Mouse (Mus musculus): ENCODE measurements around the gene Nod2. TPM values are rescaled to one million over a fixed set of nuclear protein-coding genes. Genes with fewer than 3 reads are reported as not detected.
A peak's percentile ranks its signal among the peaks of the same experiment; 100 is the strongest.

The Nod2 gene
- total and polyA plus RNA-seq, 3 experiments: 1.1 to 1.9 (median 1.5) TPM

DNA sequence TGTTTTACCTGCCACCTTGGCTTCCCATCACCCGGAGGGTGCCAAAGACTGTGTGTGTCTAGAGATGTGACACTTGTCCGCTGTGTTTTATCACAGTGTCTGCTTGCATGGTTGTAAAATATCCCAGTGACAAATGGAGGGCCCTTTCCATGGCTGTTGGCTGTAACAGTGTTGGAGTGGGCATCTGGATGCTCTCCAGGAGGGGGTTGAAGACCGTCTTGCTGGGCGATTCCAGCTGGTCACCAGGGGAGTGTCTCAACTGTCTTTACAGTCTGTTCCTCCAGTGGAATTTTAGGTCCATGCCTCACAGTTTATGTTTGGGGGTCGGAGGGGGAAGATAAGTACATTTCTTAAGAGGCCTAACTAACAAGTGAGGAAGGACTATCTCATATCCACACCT lies 26.2 kb upstream of the Nod2 start:
- intact Hi-C loops (cut with DNase I): loop anchor here (2.0 kb wide), 3 partner anchors 92 to 354 kb away; partner anchors contain the start of gene Brd7
- H3K27me3 ChIP-seq (ENCODE audit: control insufficient read depth, insufficient read depth, low read length): no peaks in the 10 kb centered on the region

DNA sequence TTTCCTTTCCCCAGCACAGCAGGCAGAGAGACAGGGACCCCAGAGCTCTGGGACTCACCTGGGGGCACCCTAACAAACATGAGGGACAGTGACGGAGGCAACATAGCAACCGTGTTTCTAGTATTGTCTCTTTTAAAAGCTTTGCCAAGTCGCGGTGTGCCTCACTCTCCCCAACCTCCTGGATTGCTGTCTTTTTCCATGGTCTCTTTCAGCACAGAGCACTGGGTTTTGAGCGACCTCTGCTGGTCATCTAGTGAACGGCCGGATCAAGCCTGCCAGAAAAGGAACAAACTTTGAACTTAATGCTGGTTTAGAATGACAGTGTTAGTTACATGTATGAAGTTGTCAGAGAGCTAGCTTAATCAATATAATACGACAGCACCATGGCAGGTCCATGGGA lies 25.7 kb upstream of the Nod2 start:
- H3K27me3 ChIP-seq (ENCODE audit: control insufficient read depth, insufficient read depth, low read length): no peaks in the 10 kb centered on the region
- H3K9ac ChIP-seq (ENCODE audit: low read depth, low read length): no peak overlapping the region

More for the DNA sequence above, 26.2 kb upstream of the Nod2 start:
- DNase-seq: no peak
- H3K27ac ChIP-seq: no peak overlapping the region
- H3K36me3 ChIP-seq (ENCODE audit: control insufficient read depth, insufficient read depth, low read length): no peaks in the 10 kb centered on the region
- H3K79me2 ChIP-seq (replicated peaks; ENCODE audit: control insufficient read depth, insufficient read depth, low read length): no peaks in the 10 kb centered on the region
- TF ChIP-seq POLR2A (IDR thresholded peaks at IDR 0.05; ENCODE audit: insufficient read depth, low read depth, low read length) (no peak), EP300 (IDR thresholded peaks at IDR 0.05; ENCODE audit: insufficient read depth, low read depth, low read length) (no peak), CTCF (IDR thresholded peaks at IDR 0.05) (no peak)
- WGBS: 63% methylated on average over 5 of the region's 5 CpGs
- H3K9ac ChIP-seq (ENCODE audit: low read depth, low read length): no peak overlapping the region
- no peak overlapping the region for H3K4me3 ChIP-seq
- H3K4me1 ChIP-seq (ENCODE audit: control insufficient read depth, insufficient read depth, low read length): no peaks in the 10 kb centered on the region; the same call in 1 of the 2 replicates

DNA sequence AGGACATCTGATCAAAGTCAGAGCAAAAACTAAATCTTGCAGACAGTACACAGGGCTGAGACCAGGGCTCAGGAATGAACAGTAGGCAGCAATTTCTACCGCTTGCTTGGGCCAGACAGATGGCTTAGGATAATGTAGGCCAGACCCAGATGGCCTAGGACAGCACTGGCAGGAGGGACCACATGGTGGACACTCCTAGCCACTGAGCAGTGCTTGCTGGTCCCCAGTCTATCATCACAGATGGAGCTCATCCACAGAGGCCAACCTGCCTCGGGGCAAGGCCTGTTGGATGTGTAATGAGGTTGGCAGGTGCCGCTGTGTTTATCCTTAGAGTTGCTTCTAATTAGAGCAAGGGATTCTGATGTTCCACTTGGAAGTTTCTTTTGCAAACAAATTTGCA lies 23.8 kb upstream of the Nod2 start:
- Histone ChIP-seq H3K36me3 (ENCODE audit: control insufficient read depth, insufficient read depth, low read length) (no peaks in the 10 kb centered on the region), H3K4me1 (ENCODE audit: control insufficient read depth, insufficient read depth, low read length) (peaks cover under 1% of the 10 kb centered on the region; the same call in 1 of the 2 replicates), H3K9ac (ENCODE audit: low read depth, low read length) (no peak overlapping the region), H3K4me3 (no peak overlapping the region), H3K27me3 (ENCODE audit: control insufficient read depth, insufficient read depth, low read length) (no peaks in the 10 kb centered on the region), H3K27ac (no peak overlapping the region), H3K79me2 (replicated peaks; ENCODE audit: control insufficient read depth, insufficient read depth, low read length) (no peaks in the 10 kb centered on the region)
- intact Hi-C loops (cut with DNase I): no loop called here
- 86% methylated on average over 3 of the region's 3 CpGs for WGBS
- TF ChIP-seq CTCF (IDR thresholded peaks at IDR 0.05) (no peak), POLR2A (IDR thresholded peaks at IDR 0.05; ENCODE audit: insufficient read depth, low read depth, low read length) (no peak), EP300 (IDR thresholded peaks at IDR 0.05; ENCODE audit: insufficient read depth, low read depth, low read length) (no peak)
- DNase-seq: no peak

More for the DNA sequence above, 25.7 kb upstream of the Nod2 start:
- Histone ChIP-seq H3K27ac (no peak overlapping the region), H3K79me2 (replicated peaks; ENCODE audit: control insufficient read depth, insufficient read depth, low read length) (no peaks in the 10 kb centered on the region), H3K4me3 (no peak overlapping the region), H3K36me3 (ENCODE audit: control insufficient read depth, insufficient read depth, low read length) (no peaks in the 10 kb centered on the region), H3K4me1 (ENCODE audit: control insufficient read depth, insufficient read depth, low read length) (no peaks in the 10 kb centered on the region; the same call in 1 of the 2 replicates)
- peak; percentile 62 to 84 for DNase-seq
- WGBS: 1% methylated on average over 8 of the region's 8 CpGs
- TF ChIP-seq POLR2A (IDR thresholded peaks at IDR 0.05; ENCODE audit: insufficient read depth, low read depth, low read length) (no peak), EP300 (IDR thresholded peaks at IDR 0.05; ENCODE audit: insufficient read depth, low read depth, low read length) (peak; percentile 87), CTCF (IDR thresholded peaks at IDR 0.05) (peak; percentile 95)
- intact Hi-C loops (cut with DNase I): loop anchor here (2.0 kb wide), 3 partner anchors 93 to 355 kb away; partner anchors contain the start of gene Brd7

DNA sequence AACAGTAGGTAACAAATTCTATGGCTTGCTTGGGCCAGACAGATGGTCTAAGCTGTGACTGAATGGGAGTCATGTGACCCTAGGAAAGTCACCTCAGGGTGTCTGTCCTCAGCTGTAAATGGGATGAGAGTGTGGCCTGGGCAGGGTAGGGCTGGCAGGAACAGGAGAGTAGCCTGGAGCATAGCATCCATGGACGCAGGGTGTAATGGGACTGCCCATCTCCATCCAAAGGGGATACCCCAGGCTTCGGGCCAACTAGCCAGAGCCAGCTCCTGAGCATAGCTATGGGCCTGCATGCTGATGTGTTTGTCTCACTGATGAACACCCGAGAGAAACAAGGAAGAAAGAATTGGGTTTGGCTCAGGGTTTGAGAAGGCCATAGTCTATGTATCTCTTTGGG lies 22.8 kb upstream of the Nod2 start:
- Histone ChIP-seq H3K27ac (no peak overlapping the region), H3K79me2 (replicated peaks; ENCODE audit: control insufficient read depth, insufficient read depth, low read length) (no peaks in the 10 kb centered on the region), H3K4me3 (no peak overlapping the region), H3K27me3 (ENCODE audit: control insufficient read depth, insufficient read depth, low read length) (no peaks in the 10 kb centered on the region), H3K36me3 (ENCODE audit: control insufficient read depth, insufficient read depth, low read length) (no peaks in the 10 kb centered on the region), H3K9ac (ENCODE audit: low read depth, low read length) (no peak overlapping the region), H3K4me1 (ENCODE audit: control insufficient read depth, insufficient read depth, low read length) (peaks cover 1% of the 10 kb centered on the region; the same call in 1 of the 2 replicates)
- no peak for DNase-seq
- no peak for TF ChIP-seq EP300 (IDR thresholded peaks at IDR 0.05; ENCODE audit: insufficient read depth, low read depth, low read length)
- intact Hi-C loops (cut with DNase I): no loop called here
- WGBS: 81% methylated on average over 3 of the region's 3 CpGs

DNA sequence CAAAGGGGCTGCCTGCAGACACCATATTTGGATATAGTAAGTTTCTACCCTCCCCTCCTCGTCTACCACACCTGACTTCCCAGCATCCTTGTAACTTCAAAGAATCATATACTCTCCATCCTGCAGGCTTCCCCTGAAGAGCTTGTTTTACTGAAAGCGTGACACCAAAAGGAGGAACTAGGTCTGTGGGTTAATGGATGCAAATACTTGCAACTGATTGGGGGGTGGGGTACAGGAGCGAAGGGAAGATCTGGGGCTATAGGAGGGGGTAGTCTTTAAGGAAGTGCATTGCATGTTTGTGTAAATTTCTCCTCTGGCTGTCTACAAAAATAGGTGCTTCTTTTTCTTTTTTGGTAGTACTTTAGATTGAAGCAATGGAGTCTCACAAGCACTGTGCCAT lies 20.7 kb upstream of the Nod2 start:
- no peaks in the 10 kb centered on the region for H3K27me3 ChIP-seq (ENCODE audit: control insufficient read depth, insufficient read depth, low read length)
- DNase-seq: no peak
- no peak overlapping the region for H3K9ac ChIP-seq (ENCODE audit: low read depth, low read length)
- H3K79me2 ChIP-seq (replicated peaks; ENCODE audit: control insufficient read depth, insufficient read depth, low read length): no peaks in the 10 kb centered on the region
- no peak for TF ChIP-seq POLR2A (IDR thresholded peaks at IDR 0.05; ENCODE audit: insufficient read depth, low read depth, low read length)
- no peak for TF ChIP-seq EP300 (IDR thresholded peaks at IDR 0.05; ENCODE audit: insufficient read depth, low read depth, low read length)
- no peak for TF ChIP-seq CTCF (IDR thresholded peaks at IDR 0.05)
- no peaks in the 10 kb centered on the region for H3K36me3 ChIP-seq (ENCODE audit: control insufficient read depth, insufficient read depth, low read length)
- H3K27ac ChIP-seq: no peak overlapping the region
- H3K4me3 ChIP-seq: no peak overlapping the region
- 77% methylated on average over 3 of the region's 3 CpGs for WGBS
- peaks cover 9% of the 10 kb centered on the region for H3K4me1 ChIP-seq (ENCODE audit: control insufficient read depth, insufficient read depth, low read length)
- intact Hi-C loops (cut with DNase I): no loop called here

DNA sequence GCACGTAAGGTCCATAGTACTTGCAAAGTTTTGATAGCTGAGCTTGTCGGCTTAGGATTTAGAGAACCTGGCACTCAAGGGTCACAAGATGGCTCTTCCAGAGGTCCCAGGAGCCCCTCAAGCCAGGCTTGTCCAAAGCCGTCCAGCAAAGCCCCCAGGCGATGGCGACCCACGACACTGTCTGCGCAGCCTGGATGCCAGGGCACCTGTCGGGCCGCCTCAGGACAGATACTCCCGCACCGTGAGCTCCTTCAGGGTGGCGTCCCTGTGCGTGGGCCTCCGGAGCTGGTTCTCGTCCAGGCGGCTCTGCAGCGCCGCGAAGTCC lies 20.2 kb upstream of the Nod2 start:
- H3K79me2 ChIP-seq (replicated peaks; ENCODE audit: control insufficient read depth, insufficient read depth, low read length): no peaks in the 10 kb centered on the region
- H3K9ac ChIP-seq (ENCODE audit: low read depth, low read length): peak overlapping the region; percentile 80
- peak overlapping the region; percentile 51 for H3K27ac ChIP-seq
- no peaks in the 10 kb centered on the region for H3K36me3 ChIP-seq (ENCODE audit: control insufficient read depth, insufficient read depth, low read length)
- WGBS: 42% methylated on average over 19 of the region's 19 CpGs
- peaks cover 9% of the 10 kb centered on the region for H3K4me1 ChIP-seq (ENCODE audit: control insufficient read depth, insufficient read depth, low read length)
- H3K27me3 ChIP-seq (ENCODE audit: control insufficient read depth, insufficient read depth, low read length): no peaks in the 10 kb centered on the region
- intact Hi-C loops (cut with DNase I): no loop called here
- DNase-seq: no peak
- H3K4me3 ChIP-seq: peak overlapping the region; percentile 47
- TF ChIP-seq EP300 (IDR thresholded peaks at IDR 0.05; ENCODE audit: insufficient read depth, low read depth, low read length) (no peak), POLR2A (IDR thresholded peaks at IDR 0.05; ENCODE audit: insufficient read depth, low read depth, low read length) (no peak), CTCF (IDR thresholded peaks at IDR 0.05) (no peak)

Data from heart, adult 2 months (tissue).